Mouse (Mus musculus) small intestine, adult 2 months (tissue): ENCODE measurements around the gene Rem2. TPM values are rescaled to one million over a fixed set of nuclear protein-coding genes. Genes with fewer than 3 reads are reported as not detected.

Experiments
- H3K27ac ChIP-seq: fragments of 200-500 bp; 2 replicates; pipeline ENCODE4 v1.5.1; 2012; ENCODE audit warnings: low read depth, low read length, control low read depth, inconsistent platforms; ENCODE audit not compliant: insufficient read depth
- H3K27me3 ChIP-seq: fragments of 200-500 bp; 2 replicates; pipeline ENCODE4 v1.6.1; 2012; ENCODE audit warnings: mild to moderate bottlenecking, moderate library complexity, low read length, inconsistent platforms; ENCODE audit not compliant: control insufficient read depth, insufficient read depth
- H3K36me3 ChIP-seq: fragments of 200-500 bp; 2 replicates; pipeline ENCODE4 v1.6.1; 2012; ENCODE audit warnings: mild to moderate bottlenecking, low read length, control low read depth, inconsistent platforms; ENCODE audit not compliant: control insufficient read depth, insufficient read depth
- H3K4me1 ChIP-seq: fragments of 200-500 bp; 2 replicates; pipeline ENCODE4 v1.6.1; 2012; ENCODE audit warnings: low read length, inconsistent platforms, mixed read lengths; ENCODE audit not compliant: control insufficient read depth, insufficient read depth, insufficient read length
- H3K4me3 ChIP-seq: fragments of 200-500 bp; 2 replicates; pipeline ENCODE4 v1.5.1; 2012; ENCODE audit warnings: low read depth, mild to moderate bottlenecking, control low read depth, inconsistent platforms, low read length, moderate library complexity
- CTCF ChIP-seq: fragments of 200-500 bp; IDR thresholded peaks from 2 replicates; pipeline ENCODE4 v1.5.1; 2012; ENCODE audit warnings: low read depth, mild to moderate bottlenecking, control low read depth, inconsistent platforms, low read length, moderate library complexity, mixed read lengths; ENCODE audit not compliant: insufficient replicate concordance, insufficient read length; ENCODE audit errors: extremely low read depth
- POLR2A ChIP-seq: fragments of 200-500 bp; IDR thresholded peaks from 2 replicates; pipeline ENCODE4 v1.6.1; 2012; ENCODE audit warnings: low read depth, mild to moderate bottlenecking, control low read depth, inconsistent platforms, low read length, moderate library complexity
- WGBS: fragments of 180-500 bp; shearing (Covaris S2); methylation state at CpG from one replicate; pipeline ENCODE4 v1.1.7; 2018; 5-methylcytosine and 5-hydroxymethylcytosine counted together
- polyA plus RNA-seq: library from polyadenylated mRNA; depleted of rRNA; stranded (reverse); fragments of >200 nt; gene quantifications from 2 replicates; pipeline ENCODE4 v1.2.3, GENCODE M21; 2012

The Rem2 gene
- polyA plus RNA-seq, 1 experiment = 0.76 TPM

GRCm38 (mm10) chr14:54445476-54445875 is 30.4 kb upstream of the Rem2 start:
- H3K36me3 ChIP-seq = no peaks in the 10 kb centered on the region
- no peak overlapping the region for H3K27ac ChIP-seq
- H3K4me3 ChIP-seq = no peak overlapping the region
- WGBS = 69% methylated on average over 3 of the region's 3 CpGs
- TF ChIP-seq CTCF (no peak), POLR2A (no peak)
- H3K27me3 ChIP-seq = no peaks in the 10 kb centered on the region
- H3K4me1 ChIP-seq = peaks cover 9% of the 10 kb centered on the region; the same call in 1 of the 2 replicates

- WGBS = 85% methylated on average over 9 of the region's 9 CpGs
- Histone ChIP-seq H3K27me3 (no peaks in the 10 kb centered on the region), H3K4me3 (no peak overlapping the region), H3K27ac (no peak overlapping the region), H3K4me1 (peaks cover 10% of the 10 kb centered on the region), H3K36me3 (no peaks in the 10 kb centered on the region)
- TF ChIP-seq CTCF = no peak
- TF ChIP-seq POLR2A = no peak
Observed at GRCm38 (mm10) chr14:54453566-54453965, 22.3 kb upstream of the Rem2 start.

DNA sequence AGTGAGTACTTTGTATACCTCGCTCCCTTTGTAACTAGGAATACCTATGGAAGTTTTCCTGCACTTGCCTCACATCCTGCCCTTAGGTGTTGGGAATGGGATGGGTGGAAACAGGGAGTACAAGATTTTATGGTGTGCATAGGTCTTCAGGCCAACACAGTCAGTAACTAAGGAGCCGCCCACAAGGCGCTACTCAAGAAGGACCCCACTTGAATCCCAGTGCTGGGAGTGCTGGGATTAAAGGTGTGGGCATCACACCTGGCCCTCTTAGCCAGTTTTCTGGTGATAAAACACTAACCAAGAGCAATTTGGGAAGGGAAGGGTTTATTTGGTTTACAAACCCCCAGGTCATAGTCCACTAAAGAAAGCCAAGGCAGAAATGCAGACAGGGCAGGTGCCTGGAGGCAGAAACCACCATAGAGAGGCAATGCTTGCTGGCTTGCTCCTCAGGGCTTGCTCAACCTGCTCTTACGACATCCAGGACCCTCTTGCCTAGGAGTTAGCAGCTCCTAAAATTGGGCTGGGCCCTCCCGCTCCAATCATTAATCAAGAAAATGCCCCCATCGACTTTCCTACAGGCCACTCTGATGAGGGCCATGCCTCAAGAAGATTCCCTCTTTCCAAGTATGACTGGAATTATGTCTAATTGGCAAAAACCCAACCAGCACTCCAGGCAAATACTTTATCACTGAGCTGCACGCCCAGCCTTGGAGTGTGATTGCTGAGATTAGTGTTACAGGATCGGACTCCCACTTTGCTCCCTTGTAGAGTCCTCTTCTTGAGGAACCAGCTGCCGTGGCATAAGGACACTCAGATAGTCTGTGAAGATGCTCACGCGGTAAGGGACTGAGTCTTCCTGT is 21.0 kb upstream of the Rem2 start:
- Histone ChIP-seq H3K27me3 (no peaks in the 10 kb centered on the region), H3K27ac (peak overlapping the region; percentile 44; the same call in 1 of the 2 replicates), H3K4me1 (peaks cover 8% of the 10 kb centered on the region), H3K36me3 (no peaks in the 10 kb centered on the region), H3K4me3 (no peak overlapping the region)
- TF ChIP-seq POLR2A = no peak
- TF ChIP-seq CTCF = no peak
- WGBS = 26% methylated on average over 11 of the region's 11 CpGs

DNA sequence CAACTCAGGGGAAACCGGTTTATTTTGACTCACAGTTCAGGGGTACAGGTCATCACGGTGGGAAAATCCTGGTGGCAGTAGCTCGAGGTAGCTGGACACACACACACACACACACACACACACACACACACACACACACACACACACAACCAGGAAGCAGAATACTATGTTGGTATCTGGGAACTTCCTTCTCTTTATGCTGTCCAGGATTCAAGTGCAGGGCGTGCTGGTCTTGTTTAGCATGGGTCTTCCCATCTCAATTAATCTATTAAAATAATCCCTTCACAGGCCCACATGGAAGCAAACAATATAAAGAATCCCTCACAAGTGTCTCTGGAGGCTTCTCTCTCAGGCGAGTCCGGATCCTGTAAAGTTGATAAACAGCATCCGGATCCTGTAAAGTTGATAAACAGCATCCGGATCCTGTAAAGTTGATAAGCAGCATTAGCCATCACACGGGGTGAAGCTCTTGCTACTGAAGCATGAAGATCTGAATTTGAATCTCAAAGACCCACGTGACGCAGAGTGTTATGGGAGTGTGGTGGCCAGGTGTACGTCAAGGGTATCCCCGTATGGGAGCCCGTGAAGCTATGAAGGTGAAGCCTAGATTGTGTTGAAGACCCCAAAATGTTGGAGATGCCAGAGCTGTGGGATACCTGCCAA is 17.9 kb upstream of the Rem2 start:
- Histone ChIP-seq H3K36me3 (no peaks in the 10 kb centered on the region), H3K27me3 (no peaks in the 10 kb centered on the region), H3K4me1 (peaks cover 8% of the 10 kb centered on the region), H3K27ac (no peak overlapping the region), H3K4me3 (no peak overlapping the region)
- TF ChIP-seq CTCF (no peak), POLR2A (no peak)
- 83% methylated on average over 14 of the region's 14 CpGs for WGBS

- TF ChIP-seq CTCF (no peak), POLR2A (no peak)
- whole genome bisulfite sequencing = 34% methylated on average over 4 of the region's 4 CpGs
Observed at GRCm38 (mm10) chr14:54462146-54462545, 13.8 kb upstream of the Rem2 start.

DNA sequence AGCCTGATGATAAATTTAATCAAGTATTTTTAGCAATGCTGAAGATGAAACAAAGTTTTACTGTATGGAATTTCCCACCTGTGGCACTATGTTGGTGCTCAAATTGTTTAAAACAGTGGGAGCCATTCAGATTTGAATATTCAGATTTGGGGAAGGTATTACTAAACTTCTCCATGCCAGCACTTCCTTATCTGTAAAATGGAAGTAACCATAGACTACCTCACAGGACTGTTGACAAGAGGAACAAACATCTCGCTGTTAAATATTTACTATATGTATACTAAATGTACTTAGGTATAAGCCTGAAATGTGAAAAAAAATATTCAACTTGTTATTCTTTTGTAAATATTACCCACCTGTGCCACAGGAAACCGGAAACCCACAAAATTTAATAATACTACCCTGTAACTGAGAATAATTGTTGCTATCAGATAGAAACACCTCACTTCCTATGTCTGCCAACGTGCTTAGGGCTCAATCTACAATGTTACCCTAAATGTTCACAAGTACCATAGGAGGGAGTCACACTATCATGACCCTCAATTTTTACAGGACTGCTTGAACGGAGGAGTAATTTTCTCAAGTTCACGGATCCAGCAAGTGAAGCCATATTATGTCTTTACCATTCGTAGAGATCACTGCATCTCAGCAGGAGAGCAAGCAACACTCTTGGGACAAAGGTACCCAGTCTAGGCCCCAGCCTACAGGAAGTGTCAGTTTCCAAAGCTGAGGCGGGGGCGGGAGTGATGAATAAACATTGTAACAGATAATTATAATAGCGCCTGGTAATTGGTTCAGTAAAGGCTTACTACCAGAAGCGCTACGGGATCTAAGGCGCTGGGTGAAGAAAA is 12.6 kb upstream of the Rem2 start:
- TF ChIP-seq POLR2A (no peak), CTCF (no peak)
- Histone ChIP-seq H3K4me1 (no peaks in the 10 kb centered on the region), H3K27me3 (no peaks in the 10 kb centered on the region), H3K36me3 (peaks cover 22% of the 10 kb centered on the region), H3K27ac (peak overlapping the region; percentile 81), H3K4me3 (peak overlapping the region; percentile 89)
- WGBS = 11% methylated on average over 12 of the region's 12 CpGs

More at GRCm38 (mm10) chr14:54462146-54462545, 13.8 kb upstream of the Rem2 start:
- no peak overlapping the region for H3K4me3 ChIP-seq
- peaks cover 10% of the 10 kb centered on the region for H3K36me3 ChIP-seq
- no peaks in the 10 kb centered on the region for H3K4me1 ChIP-seq
- no peak overlapping the region for H3K27ac ChIP-seq
- no peaks in the 10 kb centered on the region for H3K27me3 ChIP-seq

GRCm38 (mm10) chr14:54463959-54464292 is 12.0 kb upstream of the Rem2 start, which contains the start of gene Lrp10:
Lrp10 (plus strand) TSS chr14:54464137.
- 1% methylated on average over 35 of the region's 35 CpGs for WGBS
- no peaks in the 10 kb centered on the region for H3K27me3 ChIP-seq
- H3K27ac ChIP-seq = peak within 1 kb of the TSS; percentile 81
- H3K4me1 ChIP-seq = no peaks in the 10 kb centered on the region
- peak within 1 kb of the TSS; percentile 89 for H3K4me3 ChIP-seq
- TF ChIP-seq CTCF (no peak), POLR2A (0 out of 2 replicates have a peak, but pooled peaks have one; percentile 16)
- peaks cover 28% of the 10 kb centered on the region for H3K36me3 ChIP-seq
